Mouse (Mus musculus): ENCODE measurements at regions not wholly inside any gene's neighbourhood (a gene's known extent, or its start where the extent isn't known, plus 50 kb on each side); places are given as distances from the start of the nearest gene placed in this dataset.

- Histone ChIP-seq H3K79me2 (replicated peaks; ENCODE audit: control insufficient read depth, extremely low read depth, insufficient read depth, poor library complexity, severe bottlenecking) (no peaks in the 10 kb centered on the region), H3K27ac (ENCODE audit: insufficient read depth, low read depth) (no peak overlapping the region), H3K9me3 (replicated peaks; ENCODE audit: low read length) (peaks cover 46% of the 10 kb centered on the region), H3K36me3 (replicated peaks in 1 of 2; ENCODE audit: control insufficient read depth in 1 of 2, insufficient read depth in 1 of 2, low read length in 1 of 2) (no peaks in the 10 kb centered on the region), H3K27me3 (replicated peaks) (no peaks in the 10 kb centered on the region), H3K4me2 (ENCODE audit: insufficient read depth, low read depth, poor library complexity, severe bottlenecking) (no peak overlapping the region), H3K4me1 (ENCODE audit: control insufficient read depth in 1 of 2, insufficient read depth in 2 of 2) (no peaks in the 10 kb centered on the region), H3K4me3 (replicated peaks in 1 of 3; ENCODE audit: low read depth in 2 of 3, low read length in 2 of 3, poor library complexity in 1 of 3) (no peak overlapping the region), H3K9ac (ENCODE audit: insufficient read depth, low read depth) (no peak overlapping the region)
- DNase-seq (ENCODE audit: extremely low read depth), result no peak
- in situ Hi-C loops (cut with MboI; ENCODE audit: low pct_ligation_motif_present, low pct_unique_long_range_greater_than_20kb, low sequenced_read_pairs) (no loop called here), dilution Hi-C loops (cut with MboI; ENCODE audit: extremely low pct_ligation_motif_present, extremely low pct_unique_long_range_greater_than_20kb, low sequenced_read_pairs) (no loop called here)
- TF ChIP-seq MAX (IDR thresholded peaks at IDR 0.05; ENCODE audit: low read length) (no peak), IRF4 (IDR thresholded peaks at IDR 0.05; ENCODE audit: low read depth, low read length) (no peak), NRF1 (IDR thresholded peaks at IDR 0.05; ENCODE audit: low read depth, low read length) (no peak), E2F4 (IDR thresholded peaks at IDR 0.05; ENCODE audit: insufficient replicate concordance, low read depth, low read length) (no peak), ZKSCAN1 (IDR thresholded peaks at IDR 0.05; ENCODE audit: borderline replicate concordance, low read depth, low read length) (no peak), POLR2AphosphoS2 (IDR thresholded peaks at IDR 0.05; ENCODE audit: low read depth, low read length) (no peak), MYC (IDR thresholded peaks at IDR 0.05; ENCODE audit: low read depth, low read length) (no peak), HCFC1 (IDR thresholded peaks at IDR 0.05; ENCODE audit: low read depth, low read length) (no peak), TCF12 (IDR thresholded peaks at IDR 0.05; ENCODE audit: low read depth, low read length) (no peak), MXI1 (IDR thresholded peaks at IDR 0.05; ENCODE audit: low read depth, low read length) (no peak), ETS1 (conservative IDR thresholded peaks at IDR 0.05; ENCODE audit: low read depth, low read length) (no peak), UBTF (IDR thresholded peaks at IDR 0.05; ENCODE audit: low read depth, low read length) (no peak), SIN3A (IDR thresholded peaks at IDR 0.05; ENCODE audit: low read length) (no peak), RAD21 (IDR thresholded peaks at IDR 0.05; ENCODE audit: low read depth, low read length) (no peak), JUN (IDR thresholded peaks at IDR 0.05; ENCODE audit: insufficient read depth, low read depth, low read length) (no peak), CHD1 (IDR thresholded peaks at IDR 0.05; ENCODE audit: low read depth, low read length) (no peak), NELFE (IDR thresholded peaks at IDR 0.05; ENCODE audit: low read depth, low read length) (no peak)
Observed at GRCm38 (mm10) chr7:70089121-70089520, 277.4 kb downstream of the Nr2f2 start.

- H3K27ac ChIP-seq (ENCODE audit: insufficient read depth, low read depth), result no peak overlapping the region
- in situ Hi-C loops (cut with MboI; ENCODE audit: low pct_ligation_motif_present, low pct_unique_long_range_greater_than_20kb, low sequenced_read_pairs), result no loop called here
- no peaks in the 10 kb centered on the region for H3K27me3 ChIP-seq (replicated peaks)
- H3K36me3 ChIP-seq (replicated peaks in 1 of 2; ENCODE audit: control insufficient read depth in 1 of 2, insufficient read depth in 1 of 2, low read length in 1 of 2), result no peaks in the 10 kb centered on the region
- peaks cover 41% of the 10 kb centered on the region for H3K9me3 ChIP-seq (replicated peaks; ENCODE audit: low read length)
- no peak overlapping the region for H3K4me2 ChIP-seq (ENCODE audit: insufficient read depth, low read depth, poor library complexity, severe bottlenecking)
- no peaks in the 10 kb centered on the region for H3K4me1 ChIP-seq (ENCODE audit: control insufficient read depth in 1 of 2, insufficient read depth in 2 of 2)
- no peaks in the 10 kb centered on the region for H3K79me2 ChIP-seq (replicated peaks; ENCODE audit: control insufficient read depth, extremely low read depth, insufficient read depth, poor library complexity, severe bottlenecking)
- no peak for DNase-seq (ENCODE audit: extremely low read depth)
- H3K4me3 ChIP-seq (replicated peaks in 1 of 3; ENCODE audit: low read depth in 2 of 3, low read length in 2 of 3, poor library complexity in 1 of 3), result no peak overlapping the region
- H3K9ac ChIP-seq (ENCODE audit: insufficient read depth, low read depth), result no peak overlapping the region
- dilution Hi-C loops (cut with MboI; ENCODE audit: extremely low pct_ligation_motif_present, extremely low pct_unique_long_range_greater_than_20kb, low sequenced_read_pairs), result no loop called here
- no peak for TF ChIP-seq USF1 (IDR thresholded peaks at IDR 0.05; ENCODE audit: low read depth, low read length)
- no peak for TF ChIP-seq MXI1 (IDR thresholded peaks at IDR 0.05; ENCODE audit: low read depth, low read length)
- no peak for TF ChIP-seq TBP (conservative IDR thresholded peaks at IDR 0.05; ENCODE audit: low read depth, low read length)
- no peak for TF ChIP-seq EP300 (IDR thresholded peaks at IDR 0.05; ENCODE audit: low read length)
- no peak for TF ChIP-seq MAZ (IDR thresholded peaks at IDR 0.05; ENCODE audit: low read depth, low read length)
- no peak for TF ChIP-seq ETS1 (conservative IDR thresholded peaks at IDR 0.05; ENCODE audit: low read depth, low read length)
- TF ChIP-seq SIN3A (IDR thresholded peaks at IDR 0.05; ENCODE audit: low read length), result no peak
- no peak for TF ChIP-seq ZMIZ1 (IDR thresholded peaks at IDR 0.05; ENCODE audit: low read depth, low read length)
- no peak for TF ChIP-seq RAD21 (IDR thresholded peaks at IDR 0.05; ENCODE audit: low read depth, low read length)
- no peak for TF ChIP-seq CTCF (conservative IDR thresholded peaks at IDR 0.05 in 1 of 2, IDR thresholded peaks at IDR 0.05 in 1 of 2; ENCODE audit: low read depth in 2 of 2, low read length in 2 of 2)
- no peak for TF ChIP-seq KAT2A (IDR thresholded peaks at IDR 0.05; ENCODE audit: insufficient replicate concordance, low read length)
- TF ChIP-seq ZKSCAN1 (IDR thresholded peaks at IDR 0.05; ENCODE audit: borderline replicate concordance, low read depth, low read length), result no peak
- no peak for TF ChIP-seq UBTF (IDR thresholded peaks at IDR 0.05; ENCODE audit: low read depth, low read length)
- TF ChIP-seq USF2 (conservative IDR thresholded peaks at IDR 0.05; ENCODE audit: low read depth, low read length), result no peak
- TF ChIP-seq POLR2A (IDR thresholded peaks at IDR 0.05; ENCODE audit: low read depth, low read length), result no peak
- TF ChIP-seq SMC3 (IDR thresholded peaks at IDR 0.05; ENCODE audit: low read depth, low read length), result no peak
- TF ChIP-seq HCFC1 (IDR thresholded peaks at IDR 0.05; ENCODE audit: low read depth, low read length), result no peak
- TF ChIP-seq GABPA (IDR thresholded peaks at IDR 0.05; ENCODE audit: insufficient replicate concordance, low read depth, low read length), result no peak
- no peak for TF ChIP-seq E2F4 (IDR thresholded peaks at IDR 0.05; ENCODE audit: insufficient replicate concordance, low read depth, low read length)
Observed at GRCm38 (mm10) chr7:70069662-70070061, 296.9 kb downstream of the Nr2f2 start.

Measured in CH12.LX (cell line).